Mouse (Mus musculus) kidney, embryonic 14.5 days (tissue): Measurements from ENCODE around the gene Serpina1a. TPM values are rescaled to one million over a fixed set of nuclear protein-coding genes. Genes with fewer than 3 reads are reported as not detected.
"Not testable (repeated sequence)": the region's sequence is repeated elsewhere in the genome, so short reads cannot be mapped to it uniquely, and the experiment has no call there.

Experiments used
- ATAC-seq: fragments of 200-750 bp; cut with Nextera tagmentation; 2 replicates; pipeline ENCODE4 v1.8.0; 2017; ENCODE audit warnings: moderate number of reproducible peaks, mild to moderate bottlenecking, moderate TSS enrichment, moderate library complexity; ENCODE audit not compliant: low FRiP score, low TSS enrichment
- H3K27ac ChIP-seq: fragments of 300-500 bp; sonication (generic); 2 replicates; pipeline ENCODE4 v1.5.1; 2014; ENCODE audit warnings: low read depth, mild to moderate bottlenecking, low read length, moderate library complexity, mixed read lengths
- H3K27me3 ChIP-seq: fragments of 300-500 bp; sonication (generic); 2 replicates; pipeline ENCODE4 v1.6.1; 2014; ENCODE audit warnings: mild to moderate bottlenecking, low read length; ENCODE audit not compliant: control insufficient read depth, insufficient read depth
- H3K36me3 ChIP-seq: fragments of 300-500 bp; sonication (generic); 2 replicates; pipeline ENCODE4 v1.6.1; 2014; ENCODE audit warnings: low read length, mixed read lengths; ENCODE audit not compliant: control insufficient read depth, insufficient read depth
- H3K4me1 ChIP-seq: fragments of 300-500 bp; sonication (generic); 2 replicates; pipeline ENCODE4 v1.6.1; 2014; ENCODE audit warnings: low read length, mixed read lengths; ENCODE audit not compliant: control insufficient read depth, insufficient read depth
- H3K4me2 ChIP-seq: fragments of 300-500 bp; sonication (generic); replicated peaks from 2 replicates; pipeline ENCODE4 v1.6.1; 2014; ENCODE audit warnings: low read depth, mild to moderate bottlenecking, low read length
- H3K4me3 ChIP-seq: fragments of 300-500 bp; sonication (generic); 2 replicates; pipeline ENCODE4 v1.5.1; 2014; ENCODE audit warnings: mild to moderate bottlenecking, low read length
- H3K9ac ChIP-seq: fragments of 300-500 bp; sonication (generic); 2 replicates; pipeline ENCODE4 v1.6.1; 2014; ENCODE audit warnings: low read depth, mild to moderate bottlenecking, low read length, moderate library complexity
- H3K9me3 ChIP-seq: fragments of 300-500 bp; sonication (generic); 2 replicates; pipeline ENCODE4 v1.6.1; 2016; ENCODE audit warnings: low read length; ENCODE audit not compliant: control insufficient read depth
- WGBS: fragments of 180-500 bp; shearing (Covaris S2); extraction: QIAGEN DNeasy Blood & Tissue Kit; methylation state at CpG from one replicate; pipeline ENCODE4 v1.1.7; 2014; 5-methylcytosine and 5-hydroxymethylcytosine counted together
- polyA plus RNA-seq: library from polyadenylated mRNA; unstranded; fragments of >200 nt; fragmentation: Nextera tagmentation; extraction: Ambion mirVana; gene quantifications from 2 replicates; pipeline ENCODE4 v1.2.1, GENCODE M21; 2014

Serpina1a gene
- polyA plus RNA-seq = 4.6 and 7.4 TPM in 2 replicates

- not testable (repeated sequence) for H3K36me3 ChIP-seq, H3K27ac ChIP-seq, H3K27me3 ChIP-seq, H3K9me3 ChIP-seq, ATAC-seq, H3K4me3 ChIP-seq, H3K4me1 ChIP-seq, H3K9ac ChIP-seq, H3K4me2 ChIP-seq
- 78% methylated on average over 9 of the region's 9 CpGs for WGBS
Measured at GRCm38 (mm10) chr12:103863101-103863974, at the start of gene Serpina1a. Serpina1a (minus strand) TSS chr12:103863562.

- not testable (repeated sequence) for H3K27ac ChIP-seq, ATAC-seq, H3K4me3 ChIP-seq, H3K4me1 ChIP-seq, H3K36me3 ChIP-seq, H3K9ac ChIP-seq, H3K9me3 ChIP-seq, H3K27me3 ChIP-seq, H3K4me2 ChIP-seq
- 97% methylated on average over 9 of the region's 16 CpGs for WGBS
Measured at GRCm38 (mm10) chr12:103909181-103909580, 45.8 kb upstream of the Serpina1a start.

GRCm38 (mm10) chr12:103907746-103908145 is 44.4 kb upstream of the Serpina1a start:
- H3K9ac ChIP-seq, H3K4me1 ChIP-seq, H3K36me3 ChIP-seq, H3K9me3 ChIP-seq, H3K4me2 ChIP-seq, H3K27me3 ChIP-seq, H3K4me3 ChIP-seq, ATAC-seq, H3K27ac ChIP-seq: not testable (repeated sequence)
- 42% methylated on average over 1 of the region's 1 CpGs for WGBS

- not testable (repeated sequence) for H3K4me2 ChIP-seq, H3K4me1 ChIP-seq, H3K9ac ChIP-seq, ATAC-seq, H3K4me3 ChIP-seq, H3K9me3 ChIP-seq, H3K27me3 ChIP-seq, H3K27ac ChIP-seq, H3K36me3 ChIP-seq
- 88% methylated on average over 4 of the region's 4 CpGs for WGBS
Measured at GRCm38 (mm10) chr12:103904837-103905340, 41.5 kb upstream of the Serpina1a start, which contains the start of gene Serpina1c. Serpina1c (minus strand) TSS chr12:103904887.

GRCm38 (mm10) chr12:103901929-103902328 is 38.6 kb upstream of the Serpina1a start:
- ATAC-seq, H3K4me3 ChIP-seq, H3K27ac ChIP-seq, H3K9me3 ChIP-seq, H3K4me1 ChIP-seq, H3K27me3 ChIP-seq, H3K36me3 ChIP-seq, H3K4me2 ChIP-seq, H3K9ac ChIP-seq: not testable (repeated sequence)
- WGBS = 80% methylated on average over 3 of the region's 3 CpGs

- H3K4me3 ChIP-seq, H3K4me1 ChIP-seq, H3K27me3 ChIP-seq, H3K36me3 ChIP-seq, H3K9me3 ChIP-seq, H3K9ac ChIP-seq, ATAC-seq, H3K4me2 ChIP-seq, H3K27ac ChIP-seq: not testable (repeated sequence)
- 79% methylated on average over 1 of the region's 1 CpGs for WGBS
Measured at GRCm38 (mm10) chr12:103866873-103867272, 3.5 kb upstream of the Serpina1a start.

GRCm38 (mm10) chr12:103860976-103861375 is 2.4 kb downstream of the Serpina1a start:
- no peak overlapping the region for H3K9ac ChIP-seq
- WGBS = 75% methylated on average over 3 of the region's 3 CpGs
- no peaks in the 10 kb centered on the region for H3K9me3 ChIP-seq
- H3K27ac ChIP-seq = no peak overlapping the region
- no peaks in the 10 kb centered on the region for H3K27me3 ChIP-seq
- ATAC-seq = no peak
- H3K4me2 ChIP-seq = no peak overlapping the region
- H3K4me1 ChIP-seq = no peaks in the 10 kb centered on the region
- no peak overlapping the region for H3K4me3 ChIP-seq
- H3K36me3 ChIP-seq = no peaks in the 10 kb centered on the region

- ATAC-seq = not testable (repeated sequence)
Measured at GRCm38 (mm10) chr12:103860571-103860970, 2.8 kb downstream of the Serpina1a start.

GRCm38 (mm10) chr12:103859584-103859983 is 3.8 kb downstream of the Serpina1a start:
- WGBS = 64% methylated on average over 3 of the region's 3 CpGs

More at GRCm38 (mm10) chr12:103860571-103860970, 2.8 kb downstream of the Serpina1a start:
- WGBS = 90% methylated on average over 3 of the region's 4 CpGs
- H3K9ac ChIP-seq, H3K9me3 ChIP-seq, H3K4me1 ChIP-seq, H3K27me3 ChIP-seq, H3K27ac ChIP-seq, H3K4me3 ChIP-seq, H3K4me2 ChIP-seq, H3K36me3 ChIP-seq: not testable (repeated sequence)

More at GRCm38 (mm10) chr12:103859584-103859983, 3.8 kb downstream of the Serpina1a start:
- ATAC-seq, H3K36me3 ChIP-seq, H3K9me3 ChIP-seq, H3K9ac ChIP-seq, H3K27me3 ChIP-seq, H3K4me2 ChIP-seq, H3K4me1 ChIP-seq, H3K4me3 ChIP-seq, H3K27ac ChIP-seq: not testable (repeated sequence)
